Mouse (Mus musculus): ENCODE data around the gene Cobll1. TPM values are rescaled to one million over a fixed set of nuclear protein-coding genes. Genes with fewer than 3 reads are reported as not detected.

Cobll1 gene
- polyA plus RNA-seq, 1 experiment from 2014 or later: 4.3 TPM

DNA sequence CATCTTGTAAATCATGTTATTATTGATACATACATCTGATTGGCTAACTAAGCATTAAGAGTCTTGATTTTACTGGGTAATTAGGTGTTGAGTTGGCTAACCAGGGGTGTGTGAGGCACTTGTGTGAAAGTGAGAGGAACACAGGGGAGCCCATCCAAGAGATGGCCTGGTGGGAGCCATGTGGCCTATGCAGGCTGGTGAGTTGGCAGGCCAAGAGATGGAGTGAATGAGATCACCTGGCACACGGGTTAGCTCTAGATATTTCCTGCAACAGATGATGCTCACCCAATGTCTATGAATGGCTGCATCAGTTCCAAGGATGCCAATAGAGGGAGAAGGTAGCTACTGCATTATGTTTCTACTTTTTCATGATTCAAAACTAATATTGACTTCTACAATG is 139.2 kb downstream of the Cobll1 start:
- no peak for ATAC-seq
- no peak overlapping the region for H3K27ac ChIP-seq
- no peaks in the 10 kb centered on the region for H3K4me1 ChIP-seq
- no peak overlapping the region for H3K9ac ChIP-seq
- no peaks in the 10 kb centered on the region for H3K9me3 ChIP-seq (replicated peaks)
- no peaks in the 10 kb centered on the region for H3K27me3 ChIP-seq (replicated peaks)
- H3K4me3 ChIP-seq: no peak overlapping the region
- no peak overlapping the region for H3K4me2 ChIP-seq
- WGBS (ENCODE audit: insufficient replicate concordance): 65% methylated on average over 1 of the region's 1 CpGs
- no peaks in the 10 kb centered on the region for H3K36me3 ChIP-seq

DNA sequence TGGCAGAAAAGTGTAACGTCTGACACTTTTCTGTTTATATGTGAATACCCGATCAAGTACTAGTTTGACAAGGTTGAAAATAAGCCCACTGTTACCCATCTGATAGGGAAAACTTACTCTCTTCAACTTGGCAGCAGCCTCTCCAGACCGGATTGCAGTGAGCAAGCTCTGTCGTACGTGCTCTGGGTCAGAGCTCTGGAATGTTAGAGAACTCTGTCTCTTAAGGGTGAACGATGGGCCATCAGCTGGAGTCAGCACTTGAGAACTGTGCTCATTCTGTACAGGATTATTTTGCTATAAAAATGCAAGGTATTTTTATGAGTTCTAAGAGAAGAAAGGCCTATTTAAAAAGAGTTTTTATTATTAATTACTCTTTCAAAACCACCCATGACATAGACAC is 143.6 kb downstream of the Cobll1 start:
- Histone ChIP-seq H3K9me3 (replicated peaks) (no peaks in the 10 kb centered on the region), H3K4me1 (no peaks in the 10 kb centered on the region), H3K27me3 (replicated peaks) (no peaks in the 10 kb centered on the region), H3K36me3 (no peaks in the 10 kb centered on the region), H3K27ac (no peak overlapping the region), H3K9ac (no peak overlapping the region), H3K4me2 (no peak overlapping the region), H3K4me3 (no peak overlapping the region)
- no peak for ATAC-seq
- WGBS (ENCODE audit: insufficient replicate concordance): 68% methylated on average over 6 of the region's 6 CpGs

DNA sequence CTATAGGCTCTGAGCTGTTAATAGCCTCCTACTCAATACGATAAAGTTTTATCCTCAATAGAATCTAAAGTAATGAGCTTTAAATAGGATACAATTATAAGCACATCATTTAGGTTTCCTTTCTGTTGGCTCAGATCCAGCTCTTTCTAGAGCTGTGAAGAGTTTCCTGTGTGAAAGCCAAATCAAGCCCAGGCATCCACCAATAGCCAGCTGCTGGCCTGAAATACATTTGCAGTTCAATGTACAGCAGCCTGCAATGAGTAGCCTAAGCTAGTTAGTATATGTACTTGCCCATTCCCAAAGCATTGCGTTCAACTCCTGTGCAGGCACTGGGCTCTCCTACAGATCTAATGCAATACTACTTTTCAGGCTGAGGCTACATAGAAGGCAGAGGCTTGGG is 145.2 kb downstream of the Cobll1 start:
- no peak overlapping the region for H3K9ac ChIP-seq
- no peak overlapping the region for H3K4me2 ChIP-seq
- H3K27me3 ChIP-seq (replicated peaks): no peaks in the 10 kb centered on the region
- no peak for ATAC-seq
- WGBS (ENCODE audit: insufficient replicate concordance): 72% methylated on average over 2 of the region's 2 CpGs
- no peaks in the 10 kb centered on the region for H3K4me1 ChIP-seq
- H3K9me3 ChIP-seq (replicated peaks): no peaks in the 10 kb centered on the region
- H3K4me3 ChIP-seq: no peak overlapping the region
- H3K27ac ChIP-seq: no peak overlapping the region
- no peaks in the 10 kb centered on the region for H3K36me3 ChIP-seq

DNA sequence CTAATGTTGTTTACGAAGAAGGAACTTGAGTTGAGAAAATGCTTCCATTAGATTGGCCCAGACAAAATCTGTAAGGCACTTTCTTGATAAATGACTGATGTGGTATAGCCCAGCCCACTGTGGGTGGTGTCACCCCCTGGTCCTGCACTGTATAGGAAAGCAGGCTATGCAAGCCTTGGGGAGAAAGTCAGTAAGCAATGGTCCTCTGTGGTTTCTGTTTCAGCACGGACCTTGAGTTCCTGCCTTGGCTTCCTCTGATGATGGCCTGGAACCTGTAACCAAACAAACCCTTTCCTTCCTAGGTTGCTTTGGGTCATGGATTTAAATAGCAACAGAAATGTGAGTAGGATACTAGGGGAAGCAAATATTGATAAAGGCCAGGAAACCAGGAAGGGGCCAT is 148.2 kb downstream of the Cobll1 start:
- H3K27me3 ChIP-seq (replicated peaks): no peaks in the 10 kb centered on the region
- H3K4me1 ChIP-seq: no peaks in the 10 kb centered on the region
- H3K4me2 ChIP-seq: no peak overlapping the region
- no peak overlapping the region for H3K9ac ChIP-seq
- H3K4me3 ChIP-seq: no peak overlapping the region
- no peaks in the 10 kb centered on the region for H3K36me3 ChIP-seq
- no peaks in the 10 kb centered on the region for H3K9me3 ChIP-seq (replicated peaks)
- no peak overlapping the region for H3K27ac ChIP-seq
- no peak for ATAC-seq
- WGBS (ENCODE audit: insufficient replicate concordance): 47% methylated on average over 2 of the region's 2 CpGs

DNA sequence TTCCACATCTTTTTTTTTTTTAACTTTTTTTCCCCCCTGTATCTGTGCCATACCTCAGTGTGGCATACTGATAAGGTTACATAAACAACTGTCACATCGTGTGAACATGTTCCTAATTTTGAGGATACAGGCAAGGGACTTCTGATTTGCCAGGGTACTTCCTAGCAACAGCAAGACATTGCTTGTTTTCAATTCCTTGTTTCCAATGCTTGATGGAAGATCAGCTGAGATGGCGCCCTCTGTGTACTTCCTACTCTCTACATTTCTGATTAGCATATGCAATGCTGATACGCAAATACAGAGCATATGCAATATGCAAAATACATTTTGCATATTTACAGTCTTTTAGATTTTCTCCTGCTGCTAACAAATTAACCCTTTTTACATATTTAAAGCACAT is 152.0 kb downstream of the Cobll1 start:
- Histone ChIP-seq H3K4me2 (no peak overlapping the region), H3K9me3 (replicated peaks) (no peaks in the 10 kb centered on the region), H3K27me3 (replicated peaks) (no peaks in the 10 kb centered on the region), H3K36me3 (no peaks in the 10 kb centered on the region), H3K9ac (no peak overlapping the region), H3K4me1 (no peaks in the 10 kb centered on the region), H3K27ac (no peak overlapping the region), H3K4me3 (no peak overlapping the region)
- 58% methylated on average over 3 of the region's 3 CpGs for WGBS (ENCODE audit: insufficient replicate concordance)
- no peak for ATAC-seq

DNA sequence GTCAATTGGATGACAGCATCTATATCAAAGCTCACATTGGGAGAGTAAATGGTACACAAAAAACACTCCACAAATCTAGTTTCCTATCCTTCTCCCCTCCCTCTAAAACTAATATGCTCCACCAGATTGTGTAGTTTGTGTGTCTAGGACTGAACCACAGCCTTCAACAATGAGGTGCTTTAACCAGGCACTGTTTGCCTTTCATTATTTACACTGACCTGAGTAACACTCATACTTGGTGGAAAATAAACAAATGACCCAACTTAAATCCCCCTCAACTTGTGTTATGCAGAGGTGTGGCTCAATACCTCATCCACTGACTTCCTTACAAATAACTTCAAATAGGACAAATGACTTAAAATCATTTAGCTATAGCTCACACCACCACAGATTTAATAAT is 155.8 kb downstream of the Cobll1 start:
- no peaks in the 10 kb centered on the region for H3K36me3 ChIP-seq
- H3K27me3 ChIP-seq (replicated peaks): no peaks in the 10 kb centered on the region
- no peaks in the 10 kb centered on the region for H3K9me3 ChIP-seq (replicated peaks)
- no peak for ATAC-seq
- no peaks in the 10 kb centered on the region for H3K4me1 ChIP-seq
- no peak overlapping the region for H3K4me3 ChIP-seq
- no peak overlapping the region for H3K9ac ChIP-seq
- H3K4me2 ChIP-seq: no peak overlapping the region
- H3K27ac ChIP-seq: no peak overlapping the region

DNA sequence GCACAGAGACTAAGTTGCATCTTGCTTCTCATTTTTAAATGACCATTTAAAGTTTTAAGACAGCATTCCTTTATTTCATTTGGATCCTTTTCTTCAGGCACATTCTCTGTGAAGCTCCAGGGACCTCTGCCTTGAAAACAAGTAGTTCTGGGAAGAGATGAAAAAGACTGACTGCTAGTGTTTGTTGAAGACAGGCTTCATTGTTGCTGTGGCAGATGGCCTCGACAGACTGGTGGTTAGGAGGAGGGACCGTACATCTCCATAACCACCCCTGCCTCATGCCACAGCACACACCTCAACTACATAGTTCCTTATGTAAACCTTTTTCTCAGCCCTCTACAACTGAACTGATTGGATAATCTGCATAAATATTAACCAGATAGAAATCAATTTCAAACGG is 161.7 kb downstream of the Cobll1 start:
- no peak overlapping the region for H3K4me2 ChIP-seq
- H3K27ac ChIP-seq: no peak overlapping the region
- H3K36me3 ChIP-seq: no peaks in the 10 kb centered on the region
- H3K9me3 ChIP-seq (replicated peaks): no peaks in the 10 kb centered on the region
- no peak overlapping the region for H3K4me3 ChIP-seq
- no peak for ATAC-seq
- no peaks in the 10 kb centered on the region for H3K4me1 ChIP-seq
- WGBS (ENCODE audit: insufficient replicate concordance): 66% methylated on average over 3 of the region's 3 CpGs
- H3K9ac ChIP-seq: no peak overlapping the region
- no peaks in the 10 kb centered on the region for H3K27me3 ChIP-seq (replicated peaks)

DNA sequence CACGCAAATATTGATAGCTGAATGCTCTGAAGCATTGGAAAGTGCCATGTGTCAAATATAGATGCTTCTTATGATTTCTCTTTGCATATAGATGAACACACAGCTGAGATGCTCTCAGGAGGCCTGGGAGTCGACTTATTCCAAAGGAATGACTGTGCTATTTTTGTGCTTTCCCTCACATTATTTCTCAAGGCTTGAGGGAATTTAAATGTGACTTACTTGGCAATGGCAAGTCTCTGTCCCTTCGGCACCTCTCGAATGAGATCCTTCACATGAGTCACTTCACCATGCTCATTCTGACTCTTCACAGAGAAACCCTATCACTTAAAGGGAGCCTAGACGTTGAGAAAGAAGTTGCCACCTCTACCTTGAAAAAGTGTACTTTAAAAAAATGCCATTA is 163.4 kb downstream of the Cobll1 start:
- no peaks in the 10 kb centered on the region for H3K36me3 ChIP-seq
- no peak overlapping the region for H3K27ac ChIP-seq
- 78% methylated on average over 5 of the region's 5 CpGs for WGBS (ENCODE audit: insufficient replicate concordance)
- no peak for ATAC-seq
- H3K27me3 ChIP-seq (replicated peaks): no peaks in the 10 kb centered on the region
- no peak overlapping the region for H3K4me2 ChIP-seq
- H3K9me3 ChIP-seq (replicated peaks): no peaks in the 10 kb centered on the region
- no peak overlapping the region for H3K9ac ChIP-seq
- H3K4me3 ChIP-seq: no peak overlapping the region
- no peaks in the 10 kb centered on the region for H3K4me1 ChIP-seq

DNA sequence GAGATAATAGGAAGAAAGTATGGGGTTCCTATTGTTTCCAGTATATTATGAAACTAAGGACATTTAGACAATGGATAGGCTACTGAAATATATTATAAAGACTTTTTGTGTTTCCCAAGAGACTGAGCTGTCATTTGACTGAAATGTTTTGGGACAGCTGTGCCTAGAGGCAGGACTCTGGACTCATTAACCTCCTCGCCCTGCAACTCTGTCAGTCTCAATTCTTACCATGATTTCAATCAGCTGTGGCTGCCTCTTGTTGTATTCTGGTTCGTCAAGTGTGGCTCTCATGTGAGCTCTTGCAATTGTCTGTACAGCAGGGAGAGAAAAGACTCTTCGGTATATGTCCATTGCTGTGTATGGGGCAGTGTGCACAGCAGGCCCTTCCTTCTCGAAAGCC is 163.8 kb downstream of the Cobll1 start:
- WGBS (ENCODE audit: insufficient replicate concordance): 66% methylated on average over 4 of the region's 4 CpGs
- Histone ChIP-seq H3K27ac (no peak overlapping the region), H3K9ac (no peak overlapping the region), H3K27me3 (replicated peaks) (no peaks in the 10 kb centered on the region), H3K4me3 (no peak overlapping the region), H3K36me3 (no peaks in the 10 kb centered on the region), H3K4me2 (no peak overlapping the region), H3K9me3 (replicated peaks) (no peaks in the 10 kb centered on the region), H3K4me1 (no peaks in the 10 kb centered on the region)
- ATAC-seq: no peak

DNA sequence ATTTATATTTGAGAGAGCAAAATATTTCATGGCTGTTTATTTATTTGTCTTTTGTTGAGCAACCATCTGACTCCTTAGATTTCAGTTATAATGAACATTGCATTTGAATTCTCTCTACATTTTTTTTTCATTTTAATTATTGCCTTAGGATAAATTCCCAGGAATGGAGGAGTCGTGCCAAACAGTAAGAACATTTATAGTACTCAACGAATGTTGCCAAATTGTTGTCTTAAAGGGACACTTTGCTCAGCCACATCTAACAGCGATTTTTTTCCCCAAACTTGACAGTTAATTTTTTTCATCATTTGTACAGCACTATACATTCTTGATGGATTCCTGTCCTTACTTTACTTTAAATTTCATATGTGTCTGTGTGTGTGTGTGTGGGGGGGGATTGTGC is 167.0 kb downstream of the Cobll1 start:
- H3K36me3 ChIP-seq: no peaks in the 10 kb centered on the region
- 63% methylated on average over 3 of the region's 3 CpGs for WGBS (ENCODE audit: insufficient replicate concordance)
- H3K27ac ChIP-seq: no peak overlapping the region
- no peaks in the 10 kb centered on the region for H3K27me3 ChIP-seq (replicated peaks)
- no peak overlapping the region for H3K4me3 ChIP-seq
- H3K4me1 ChIP-seq: no peaks in the 10 kb centered on the region
- no peaks in the 10 kb centered on the region for H3K9me3 ChIP-seq (replicated peaks)
- H3K4me2 ChIP-seq: no peak overlapping the region
- no peak for ATAC-seq
- H3K9ac ChIP-seq: no peak overlapping the region

DNA sequence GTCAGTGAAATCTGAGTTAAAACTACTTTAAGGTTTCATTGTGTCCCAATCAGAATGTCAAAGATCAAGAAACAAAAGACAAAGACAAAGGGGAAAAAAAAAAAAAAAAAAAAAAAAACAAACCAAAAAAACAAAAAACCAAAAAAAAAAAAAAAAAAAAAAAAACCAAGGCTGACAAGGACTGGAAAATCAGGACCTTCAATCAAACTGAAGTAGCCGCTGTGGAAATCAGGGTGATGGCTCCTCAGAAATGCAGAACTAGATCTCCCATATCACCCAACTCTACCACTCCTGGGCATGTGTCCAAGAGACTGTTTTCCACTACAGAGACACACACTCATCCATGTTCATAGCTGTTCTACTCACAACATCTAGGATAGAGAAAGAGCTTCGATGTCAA is 185.4 kb downstream of the Cobll1 start:
- Histone ChIP-seq H3K27me3 (replicated peaks) (no peaks in the 10 kb centered on the region), H3K9me3 (replicated peaks) (no peaks in the 10 kb centered on the region), H3K27ac (no peak overlapping the region), H3K4me1 (no peaks in the 10 kb centered on the region), H3K4me3 (no peak overlapping the region), H3K9ac (no peak overlapping the region), H3K36me3 (no peaks in the 10 kb centered on the region), H3K4me2 (no peak overlapping the region)
- no peak for ATAC-seq
- WGBS (ENCODE audit: insufficient replicate concordance): 67% methylated on average over 2 of the region's 2 CpGs

DNA sequence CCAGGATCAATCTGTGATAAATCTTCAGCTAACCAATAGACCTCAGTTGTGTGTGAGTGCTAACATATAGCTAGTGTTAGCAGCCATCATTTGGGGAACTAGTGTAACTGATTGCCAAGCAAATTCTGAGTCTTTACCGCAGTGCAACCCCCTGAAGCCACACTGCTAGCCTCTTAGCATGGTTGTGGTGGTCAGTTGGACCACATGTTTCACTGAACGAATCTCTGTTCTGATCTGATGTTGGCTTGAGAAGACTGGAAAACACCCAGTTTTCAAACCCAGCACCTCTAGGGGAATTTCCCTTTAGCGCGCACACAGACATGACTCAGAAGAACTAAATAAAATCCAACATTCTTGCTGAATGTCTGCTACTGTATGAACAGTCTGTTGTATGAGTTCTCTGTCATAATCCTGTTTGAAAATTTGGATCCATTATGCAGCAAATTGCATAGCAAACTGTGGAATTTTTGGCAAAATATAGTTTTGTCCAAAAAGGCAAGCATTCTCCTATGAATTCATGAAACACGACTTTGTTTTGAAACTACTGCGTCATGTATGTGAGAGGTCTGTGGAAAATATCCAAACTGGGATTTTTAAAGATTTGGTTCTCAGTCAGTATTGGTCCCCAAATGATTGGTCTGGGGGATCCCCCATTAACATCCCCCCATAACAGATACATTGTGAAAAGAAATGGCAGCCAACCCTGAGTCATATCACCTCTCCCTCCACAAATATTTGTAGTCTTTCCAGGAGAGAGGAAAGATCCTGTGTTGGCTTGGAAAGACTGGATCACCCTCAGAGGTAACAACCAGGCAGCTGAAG is 186.8 kb downstream of the Cobll1 start:
- no peaks in the 10 kb centered on the region for H3K9me3 ChIP-seq (replicated peaks)
- no peaks in the 10 kb centered on the region for H3K4me1 ChIP-seq
- H3K27ac ChIP-seq: no peak overlapping the region
- ATAC-seq: no peak
- H3K9ac ChIP-seq: no peak overlapping the region
- WGBS (ENCODE audit: insufficient replicate concordance): 75% methylated on average over 6 of the region's 6 CpGs
- H3K4me3 ChIP-seq: no peak overlapping the region
- H3K27me3 ChIP-seq (replicated peaks): no peaks in the 10 kb centered on the region
- H3K36me3 ChIP-seq: no peaks in the 10 kb centered on the region
- no peak overlapping the region for H3K4me2 ChIP-seq

DNA sequence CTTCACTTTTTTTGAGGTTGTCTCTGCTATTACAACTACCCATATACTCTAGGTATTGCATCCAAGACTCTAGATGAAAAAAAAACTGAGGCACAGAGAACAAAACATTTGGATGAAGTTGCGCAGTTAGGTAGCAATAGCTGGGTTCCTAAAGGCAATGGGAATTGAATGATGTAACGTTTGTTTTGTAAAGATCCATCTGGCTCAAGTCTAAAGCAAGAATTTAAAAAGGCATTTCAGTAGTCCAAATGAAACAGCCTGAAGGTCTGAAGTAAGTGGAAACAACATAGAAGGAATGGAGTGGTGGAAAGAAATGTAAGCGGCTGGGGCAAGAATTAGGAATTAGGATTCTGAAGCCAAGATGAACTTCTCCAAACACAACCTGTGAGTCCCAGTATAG is 188.4 kb downstream of the Cobll1 start:
- Histone ChIP-seq H3K9ac (no peak overlapping the region), H3K36me3 (no peaks in the 10 kb centered on the region), H3K4me2 (no peak overlapping the region), H3K27ac (no peak overlapping the region), H3K4me3 (no peak overlapping the region), H3K27me3 (replicated peaks) (no peaks in the 10 kb centered on the region), H3K4me1 (no peaks in the 10 kb centered on the region), H3K9me3 (replicated peaks) (no peaks in the 10 kb centered on the region)
- ATAC-seq: no peak
- 72% methylated on average over 3 of the region's 3 CpGs for whole genome bisulfite sequencing (ENCODE audit: insufficient replicate concordance)

Data from liver, embryonic 12.5 days (tissue).